Mouse (Mus musculus) bone marrow, adult 2 months (tissue): ENCODE measurements at regions not wholly inside any gene's neighbourhood (a gene's known extent, or its start where the extent isn't known, plus 50 kb on each side); places are given as distances from the start of the nearest gene placed in this dataset.

Experiments
- CTCF ChIP-seq: fragments of 200-500 bp; IDR thresholded peaks from 2 replicates; pipeline ENCODE4 v1.5.1; 2011; ENCODE audit warnings: low read length, control low read depth; ENCODE audit not compliant: control insufficient read depth, insufficient read depth
- POLR2A ChIP-seq: fragments of 200-500 bp; IDR thresholded peaks from 2 replicates; pipeline ENCODE4 v1.6.1; 2011; ENCODE audit warnings: low read depth, mild to moderate bottlenecking, control low read depth, low read length, borderline replicate concordance; ENCODE audit not compliant: control insufficient read depth

DNA sequence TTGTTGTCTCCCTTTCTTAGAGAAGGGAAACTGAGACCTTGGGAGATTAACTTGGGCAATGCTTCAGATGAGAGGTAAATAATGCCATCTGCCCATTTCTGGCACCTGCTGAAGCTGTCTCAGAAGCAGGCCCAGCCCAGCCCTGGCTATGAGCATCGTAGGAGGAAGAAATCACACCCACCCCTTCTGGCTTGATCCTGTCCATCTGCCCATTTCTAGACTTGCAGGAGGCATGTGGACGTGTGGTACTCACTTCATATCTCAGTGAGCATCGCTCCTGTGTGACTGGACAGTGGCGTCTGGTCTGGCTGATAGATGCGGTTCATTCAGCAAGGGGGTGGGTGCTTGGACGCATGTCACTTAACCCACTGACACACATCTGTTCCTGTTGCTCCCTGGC, 146.0 kb downstream of the H2afy start:
- TF ChIP-seq POLR2A (no peak), CTCF (no peak)
